Mouse (Mus musculus) adrenal gland, adult 18-20 months (tissue): ENCODE measurements around the gene Stim2. TPM values are rescaled to one million over a fixed set of nuclear protein-coding genes. Genes with fewer than 3 reads are reported as not detected.

Source experiments
- DNase-seq, 2 experiments: peaks; one replicate each; pipeline ENCODE4 v3.0.0; 2021 to 2022; ENCODE audit warnings: low spot score in 2 of 2
- total RNA-seq, 2 experiments: library from RNA; stranded (reverse); gene quantifications; 1 replicate in 1 of 2; 2 replicates in 1 of 2; pipeline ENCODE4 v1.2.3; 2021

Stim2 gene
- total RNA-seq, 2 experiments from 2014 or later, result 27.5 to 28.7 TPM

DNA sequence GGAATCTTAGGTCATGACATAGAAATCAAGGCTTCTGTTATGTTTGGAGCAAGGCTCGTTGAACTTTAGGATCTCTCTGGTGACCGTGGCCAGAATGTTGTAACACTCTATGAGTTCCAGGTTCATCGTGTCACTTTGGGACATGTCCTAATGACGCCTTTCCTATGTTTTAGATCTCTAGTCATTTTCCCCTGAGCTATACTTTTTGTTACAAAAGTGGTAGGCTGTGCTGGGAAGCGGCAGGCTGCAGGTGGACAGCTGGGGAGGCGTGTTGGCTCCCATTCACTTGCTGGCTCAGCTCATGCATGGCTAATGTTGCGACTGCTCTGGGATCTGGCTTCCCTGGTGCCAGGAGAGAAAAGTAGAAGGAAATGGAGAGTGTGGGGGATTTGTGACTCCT, 5.7 kb upstream of the Stim2 start:
- DNase-seq, result no peak

DNA sequence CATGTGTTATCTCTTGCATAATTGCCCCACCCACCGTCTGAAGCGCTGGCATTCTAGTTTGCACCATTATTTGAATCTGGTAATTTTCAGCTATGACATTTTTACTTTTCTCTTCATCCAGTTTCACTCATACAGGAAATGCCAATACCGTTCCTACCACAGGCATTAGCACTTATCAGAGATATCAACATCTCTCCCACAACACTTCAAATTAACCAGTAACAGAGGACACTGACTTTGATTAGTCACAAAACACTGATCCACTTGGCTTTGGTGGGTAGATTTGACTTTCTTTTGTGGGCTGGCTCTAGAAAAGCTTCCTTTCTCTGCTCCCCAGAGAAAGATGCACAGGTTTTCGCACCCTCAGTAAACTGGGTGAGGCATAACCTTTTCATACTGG, 3.7 kb upstream of the Stim2 start:
- no peak for DNase-seq

DNA sequence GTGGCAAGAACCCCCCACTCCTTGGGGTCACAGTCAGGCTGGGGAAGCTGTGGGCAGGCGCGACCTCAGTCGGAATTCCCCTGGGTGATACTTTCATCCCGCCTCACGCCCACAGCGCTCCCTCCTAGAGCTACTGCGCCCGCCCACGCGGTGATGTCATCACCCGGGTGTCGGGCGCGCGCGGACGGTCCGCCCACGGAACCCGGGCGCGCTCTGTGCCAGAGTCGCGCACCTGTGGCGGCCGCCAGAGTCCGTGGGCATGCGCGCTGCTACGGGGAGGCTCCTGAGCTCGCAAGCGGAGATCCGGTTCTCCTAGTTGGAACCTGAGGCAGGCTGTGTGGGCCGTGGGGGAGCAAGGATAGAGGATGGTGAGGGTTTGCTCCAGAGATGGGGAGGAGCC, 3.0 kb upstream of the Stim2 start:
- DNase-seq, result peak; percentile 78 to 85

DNA sequence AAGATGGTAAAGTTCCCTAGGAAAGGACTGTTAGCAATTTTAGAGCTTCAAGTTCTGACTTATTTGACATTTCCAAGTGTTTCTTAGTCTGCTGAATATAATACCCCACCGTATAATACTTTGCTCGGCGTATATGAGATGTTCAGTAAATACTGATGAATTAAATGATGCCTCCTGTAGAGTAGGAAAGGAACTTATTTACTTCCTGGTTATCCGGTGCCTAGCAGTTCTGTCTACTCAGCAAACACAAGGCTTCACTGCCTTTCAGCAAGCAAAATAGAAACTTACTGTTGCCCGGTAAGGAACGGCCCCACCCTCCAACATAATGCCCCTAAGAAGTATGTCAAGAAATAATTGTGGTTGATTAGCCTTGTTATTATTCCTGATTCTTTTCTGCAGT, 1.5 kb upstream of the Stim2 start:
- no peak for DNase-seq

DNA sequence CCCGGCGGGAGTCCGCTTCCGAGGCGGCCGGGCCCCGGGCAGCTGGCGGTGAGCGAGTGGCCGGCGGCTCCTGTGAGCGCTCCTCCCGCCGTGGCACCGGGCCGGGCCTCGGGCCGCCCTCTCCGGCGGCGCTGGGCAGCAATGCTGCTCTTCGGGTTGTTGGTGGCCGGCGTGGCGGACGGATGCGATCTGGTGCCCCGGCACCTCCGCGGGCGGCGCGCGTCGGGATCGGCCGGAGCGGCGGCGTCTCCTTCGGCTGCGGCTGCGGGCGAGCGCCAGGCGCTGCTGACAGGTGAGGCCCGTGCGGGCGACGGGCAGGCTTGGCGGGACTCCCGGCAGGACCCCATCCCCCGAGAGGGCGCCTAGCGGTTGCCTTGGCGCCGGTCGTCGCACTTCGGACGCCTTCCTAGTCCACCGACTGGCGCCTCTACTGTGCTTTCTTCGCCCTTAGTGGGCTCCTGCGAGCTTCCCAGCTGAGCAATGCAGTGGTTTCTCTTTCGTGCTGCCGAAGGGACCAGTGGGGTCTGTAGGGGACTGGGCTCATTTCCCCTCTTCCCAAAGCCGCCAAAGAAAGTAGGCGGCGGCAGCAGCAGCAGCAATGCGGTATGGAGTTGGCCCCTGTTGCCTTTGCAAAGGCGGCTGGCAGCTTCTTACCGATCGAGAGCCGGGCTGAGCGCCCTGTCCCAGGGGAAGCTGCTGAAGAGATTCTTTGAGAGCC, 603 bp downstream of the Stim2 start:
- peak; percentile 68 to 70 for DNase-seq

DNA sequence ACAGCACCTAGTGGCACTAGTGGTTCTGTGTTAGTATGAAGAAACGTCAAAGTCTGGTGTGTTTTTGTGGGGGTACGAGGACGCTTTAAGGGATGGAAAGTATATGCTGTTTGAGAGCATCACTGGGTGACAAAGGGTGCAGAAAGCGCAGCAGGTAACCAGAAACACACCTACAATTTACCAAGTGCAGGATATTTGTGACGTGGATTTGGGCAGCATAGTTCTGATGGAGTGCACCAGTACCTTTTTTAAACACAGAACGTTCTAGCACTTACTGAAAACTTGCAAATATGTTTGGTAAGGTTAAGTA, 1.1 kb downstream of the Stim2 start:
- no peak for DNase-seq

DNA sequence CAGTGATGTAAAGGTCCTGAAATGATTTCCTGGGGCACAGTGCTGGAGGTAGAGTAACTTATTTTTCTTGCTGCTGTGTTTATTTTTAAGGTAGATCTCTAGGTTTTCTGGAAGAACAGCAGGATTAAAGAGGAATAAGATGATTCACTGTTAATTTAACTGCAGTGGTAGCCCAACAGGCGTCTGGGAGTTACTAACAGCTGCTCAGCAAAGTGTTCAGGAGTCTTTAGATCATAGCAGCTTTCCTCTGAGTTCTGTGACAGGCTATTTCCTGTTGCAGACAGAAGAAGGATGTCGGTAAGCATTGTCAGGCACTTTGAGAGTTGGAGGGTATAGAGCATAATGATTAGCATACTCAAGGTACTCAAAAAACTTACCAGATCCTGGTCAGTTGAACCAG, 1.5 kb downstream of the Stim2 start:
- DNase-seq, result no peak

DNA sequence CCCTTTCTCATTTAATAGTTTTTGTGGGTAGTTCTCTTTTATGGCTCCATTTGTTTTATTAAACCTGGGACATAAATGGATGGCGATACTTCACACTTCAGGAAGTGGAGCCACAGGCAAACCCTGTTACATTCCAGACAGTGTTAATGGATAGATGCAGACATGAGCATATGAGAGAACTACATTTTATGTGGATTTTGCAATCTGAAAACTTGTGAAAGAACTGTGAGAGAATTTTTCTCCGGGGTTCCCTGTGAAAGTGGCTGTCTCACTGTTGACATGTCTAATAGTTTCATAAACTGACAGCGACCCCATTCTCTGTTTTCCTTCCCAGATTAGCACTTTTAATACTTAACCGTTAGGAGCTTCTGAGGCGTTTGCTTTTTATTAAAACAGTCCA, 2.7 kb downstream of the Stim2 start:
- DNase-seq, result no peak

DNA sequence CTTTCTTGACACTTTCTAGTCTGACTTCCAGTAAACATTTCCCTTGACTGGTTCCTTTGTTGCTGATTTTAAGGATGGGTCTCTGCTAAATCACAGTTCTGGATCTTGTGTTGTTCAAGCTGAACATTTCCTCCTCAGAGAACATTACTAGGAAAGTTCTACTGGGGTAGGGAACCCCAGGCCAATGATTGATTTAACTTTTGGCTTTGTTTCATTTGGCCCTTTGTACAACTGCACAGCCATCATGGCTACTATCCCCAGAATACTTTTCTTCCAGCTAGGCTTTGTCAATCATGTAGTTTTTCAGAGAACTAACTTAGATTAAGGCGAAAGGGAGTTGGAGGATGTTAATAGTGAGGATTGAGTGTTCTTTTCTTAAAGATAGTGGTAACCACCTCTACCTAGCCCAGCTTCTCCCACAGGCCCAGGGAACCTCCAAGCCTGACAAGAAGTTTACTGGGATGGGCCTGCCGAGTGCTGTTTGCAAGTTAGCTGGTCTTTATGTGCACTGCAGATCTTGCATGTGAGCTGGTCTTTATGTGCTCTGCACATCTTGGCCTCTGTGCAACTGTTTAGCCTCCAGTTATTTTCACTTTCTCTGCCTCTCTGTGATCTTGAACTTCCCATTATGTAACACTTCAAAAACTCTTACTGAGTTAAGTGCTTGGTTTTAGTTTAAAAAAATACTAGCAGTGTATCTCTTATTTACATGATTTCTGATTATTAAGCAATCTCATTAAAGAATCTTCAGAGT, 7.0 kb downstream of the Stim2 start:
- DNase-seq, result no peak

DNA sequence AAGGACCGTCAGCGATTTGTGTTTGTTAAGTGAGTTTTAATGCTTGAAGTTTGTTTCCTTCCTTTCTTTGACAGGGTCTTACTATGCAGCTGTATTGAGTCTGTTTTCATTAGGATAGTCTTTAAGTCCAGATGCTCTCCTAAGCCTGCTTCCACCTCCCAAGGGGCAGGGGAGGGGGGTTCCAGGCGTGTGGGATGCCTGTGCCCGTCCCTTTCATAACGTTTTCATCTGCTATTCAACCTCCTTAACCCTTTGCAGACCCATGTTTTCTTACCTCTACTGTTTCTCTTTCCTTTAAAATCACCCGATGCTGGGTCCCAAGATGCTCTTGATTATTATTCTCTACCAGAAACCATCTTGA, 7.5 kb downstream of the Stim2 start:
- no peak for DNase-seq

DNA sequence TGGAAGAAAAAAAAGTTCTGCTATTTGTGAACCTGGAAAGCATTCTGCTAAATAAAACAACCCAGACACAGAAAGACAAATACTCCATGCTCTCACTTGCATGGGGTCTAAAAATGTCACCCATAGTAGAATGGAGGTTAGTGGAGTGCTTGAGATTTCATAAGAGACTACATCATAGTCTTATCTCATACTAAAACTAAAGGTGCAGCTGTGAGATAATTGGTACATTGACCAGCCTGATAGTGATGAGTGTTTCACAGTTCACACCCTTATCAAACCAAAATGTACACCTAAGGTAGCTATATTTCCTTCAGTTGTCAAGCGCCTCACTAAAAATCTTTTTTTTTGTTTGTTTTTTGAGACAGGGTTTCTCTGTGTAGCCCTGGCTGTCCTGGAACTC, 8.5 kb downstream of the Stim2 start:
- no peak for DNase-seq

DNA sequence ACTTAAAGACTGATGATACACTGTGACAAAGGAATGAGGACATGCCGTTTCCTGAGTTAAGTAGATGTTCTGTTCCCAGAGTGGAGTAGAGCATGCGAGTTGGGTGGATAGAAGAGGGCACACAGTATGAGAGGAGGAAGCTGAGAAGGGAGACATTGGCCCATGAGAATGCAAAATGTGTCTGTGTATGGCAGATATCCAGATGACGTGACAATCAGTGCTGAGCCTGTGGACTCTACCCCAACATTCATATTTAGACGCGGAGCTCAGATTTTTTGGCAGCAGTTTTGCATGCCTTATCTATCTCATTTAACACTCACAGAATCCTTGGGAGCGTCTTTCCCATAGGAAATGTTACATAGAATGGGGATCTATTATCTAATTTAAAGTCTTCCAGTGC, 9.3 kb downstream of the Stim2 start:
- DNase-seq, result no peak

DNA sequence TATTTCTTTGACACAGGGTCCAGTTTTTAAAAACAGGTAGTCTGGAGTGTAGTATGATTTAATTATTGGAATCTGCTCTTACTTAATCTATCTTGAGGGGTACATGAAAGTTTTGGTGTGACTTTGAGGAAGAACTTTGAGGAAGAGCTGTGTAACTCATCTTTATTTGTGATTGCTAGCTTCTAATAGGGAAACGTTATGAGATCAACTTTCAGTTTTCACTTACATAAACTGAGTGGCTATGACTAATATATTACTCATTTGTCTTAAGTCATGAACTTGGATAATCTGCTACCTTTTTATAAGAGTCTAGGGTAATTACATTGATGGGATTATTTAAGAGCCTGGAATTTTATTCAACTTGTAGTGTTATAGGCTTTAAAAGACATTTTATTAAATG, 15.0 kb downstream of the Stim2 start:
- no peak for DNase-seq

DNA sequence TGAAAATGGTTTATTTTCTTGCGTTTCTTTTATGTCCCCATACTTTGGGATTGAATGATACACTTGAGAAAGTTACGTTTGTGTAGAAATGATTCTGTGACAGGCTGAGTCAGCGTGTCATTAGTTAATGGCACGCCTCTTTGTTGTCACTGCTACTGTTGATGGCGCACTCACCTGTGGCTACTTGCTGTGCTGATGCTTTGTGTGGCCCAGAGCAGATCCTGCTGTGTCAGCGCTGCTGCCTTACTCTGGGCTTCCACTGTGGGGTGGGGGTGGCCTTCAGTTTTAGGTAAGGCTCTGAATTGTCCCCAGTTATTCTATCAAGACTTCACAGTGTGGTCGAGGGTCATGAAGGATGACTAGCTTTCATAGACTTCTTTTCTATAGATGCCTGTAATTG, 18.8 kb downstream of the Stim2 start:
- no peak for DNase-seq

DNA sequence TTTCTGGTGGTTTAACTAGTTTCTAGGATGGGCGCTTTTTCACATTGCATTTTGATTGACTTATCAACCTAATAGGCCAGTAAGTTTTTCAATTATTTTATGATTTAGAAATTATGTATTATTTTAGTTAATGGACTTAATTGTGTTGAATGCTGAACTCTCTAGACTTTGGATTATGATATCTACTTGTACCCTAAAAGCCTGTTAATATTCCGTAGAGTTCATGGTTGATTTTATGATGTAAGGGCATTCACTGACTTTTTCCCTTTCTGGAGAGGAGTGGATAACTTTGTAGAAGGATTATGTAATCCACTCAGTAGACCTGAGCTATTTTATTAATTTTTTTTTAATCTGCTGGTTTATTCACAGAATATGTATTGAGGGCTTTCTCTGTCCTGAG, 20.6 kb downstream of the Stim2 start:
- no peak for DNase-seq

DNA sequence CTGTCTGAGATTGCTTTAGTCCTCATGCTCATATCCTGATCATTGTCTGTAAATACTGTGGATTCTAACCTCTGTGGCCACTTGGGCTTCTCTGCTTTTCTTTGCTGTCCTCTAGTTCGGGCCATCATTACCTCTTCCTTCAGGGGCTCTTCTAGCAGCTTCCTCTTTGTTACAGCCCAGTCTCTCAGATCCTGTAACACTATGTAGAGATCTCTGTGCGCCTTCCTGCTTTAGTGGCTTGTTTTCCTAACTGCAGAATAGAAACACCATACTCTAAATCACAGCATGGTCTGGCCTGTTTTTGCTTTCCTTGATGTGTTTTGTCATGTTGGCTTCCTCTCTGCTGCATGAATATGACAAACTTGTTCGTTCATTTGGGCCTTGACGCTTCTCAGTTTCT, 21.2 kb downstream of the Stim2 start:
- DNase-seq, result no peak

DNA sequence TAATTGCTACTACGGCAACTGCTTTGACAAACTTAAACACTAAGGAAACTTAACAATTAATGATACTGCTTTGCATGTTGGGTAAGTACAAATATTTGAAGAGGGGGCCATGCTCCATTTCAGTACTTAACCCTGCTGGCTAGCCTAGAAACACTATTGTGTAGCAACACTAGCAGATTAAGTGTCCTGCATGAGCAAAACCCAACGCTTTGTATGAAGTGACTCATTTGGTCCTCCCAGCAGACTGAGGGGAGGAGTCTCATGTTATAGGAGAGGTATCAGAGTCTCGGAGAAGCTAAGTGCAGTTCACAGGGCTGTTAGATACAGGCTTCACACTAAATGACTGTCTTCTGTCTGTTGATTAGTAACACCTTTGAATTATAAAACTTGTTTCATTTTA, 26.3 kb downstream of the Stim2 start:
- no peak for DNase-seq

DNA sequence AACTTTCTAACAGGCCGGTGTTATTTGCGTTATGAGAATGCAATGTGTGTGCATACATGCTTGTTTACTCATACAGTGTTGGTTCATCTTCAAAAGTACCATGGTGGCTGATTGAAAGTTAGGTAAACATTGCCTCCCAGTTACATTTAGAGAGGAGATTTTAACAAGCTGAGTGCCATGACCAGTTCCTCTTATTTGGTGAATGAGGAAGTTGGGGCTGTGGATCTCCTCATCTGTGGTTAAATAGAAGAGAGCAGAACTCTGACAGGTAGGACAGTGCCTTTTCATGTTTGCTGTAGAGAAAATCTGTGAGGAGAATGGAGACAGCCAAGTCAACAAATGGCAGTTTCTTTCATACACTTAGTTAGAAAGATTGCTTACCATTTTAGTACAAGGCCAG, 27.3 kb downstream of the Stim2 start:
- DNase-seq, result no peak

DNA sequence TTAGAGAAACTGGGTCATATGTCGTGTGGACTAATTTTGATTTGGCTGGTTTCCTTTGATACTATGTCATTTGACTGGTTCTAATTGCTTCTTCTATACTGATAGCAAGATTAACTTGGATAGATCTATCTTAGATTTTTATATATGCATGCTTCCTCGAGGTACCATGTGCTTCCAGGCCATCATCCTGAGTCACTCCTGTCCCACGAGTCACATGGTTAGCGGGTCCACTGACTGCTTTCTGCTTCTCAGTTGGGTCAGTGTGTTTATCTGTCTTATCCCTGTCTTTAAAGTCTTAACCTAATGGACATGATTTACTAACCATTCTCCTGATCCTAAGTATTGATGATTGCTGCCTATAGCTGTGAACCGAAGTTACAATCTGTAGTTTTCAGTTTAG, 34.9 kb downstream of the Stim2 start:
- no peak for DNase-seq

DNA sequence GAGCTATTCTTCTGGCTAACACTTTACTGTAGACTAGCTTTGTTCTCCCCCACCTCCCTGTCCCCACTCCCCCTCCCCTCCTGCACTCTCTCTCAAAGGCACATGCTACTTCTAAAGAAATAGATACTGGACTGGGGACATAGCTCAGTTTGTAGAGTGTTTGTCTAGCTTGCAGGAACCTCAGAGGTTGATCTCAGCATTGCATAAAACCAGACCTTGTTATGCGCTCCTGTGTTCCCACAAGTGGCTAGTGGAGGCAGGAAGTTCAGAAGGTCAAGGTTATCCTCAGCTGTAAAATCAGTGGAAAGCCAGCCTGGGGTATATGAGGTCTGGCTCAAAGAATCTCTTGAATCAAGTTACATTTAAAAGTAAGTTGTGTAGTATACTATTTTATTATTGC, 36.4 kb downstream of the Stim2 start:
- no peak for DNase-seq

DNA sequence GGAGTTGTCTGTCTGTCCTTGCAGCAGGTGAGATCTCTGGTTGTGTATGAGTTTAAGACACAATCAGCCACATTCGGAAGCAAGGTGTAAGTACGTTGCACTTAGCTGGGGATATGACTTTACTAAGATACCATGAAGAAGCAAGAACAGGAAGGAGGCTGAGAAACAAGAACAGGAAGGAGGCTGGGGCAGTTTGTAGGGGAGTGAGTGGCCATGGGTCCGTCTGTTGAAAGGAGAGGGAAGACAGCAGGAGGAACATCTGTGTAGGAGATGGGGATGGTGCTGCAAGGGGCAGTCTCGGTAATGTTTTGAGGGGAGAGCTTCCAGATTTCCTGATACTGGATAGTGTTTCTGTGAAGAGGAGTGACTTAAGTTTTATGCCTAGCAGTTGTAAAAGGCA, 40.3 kb downstream of the Stim2 start:
- DNase-seq, result no peak

DNA sequence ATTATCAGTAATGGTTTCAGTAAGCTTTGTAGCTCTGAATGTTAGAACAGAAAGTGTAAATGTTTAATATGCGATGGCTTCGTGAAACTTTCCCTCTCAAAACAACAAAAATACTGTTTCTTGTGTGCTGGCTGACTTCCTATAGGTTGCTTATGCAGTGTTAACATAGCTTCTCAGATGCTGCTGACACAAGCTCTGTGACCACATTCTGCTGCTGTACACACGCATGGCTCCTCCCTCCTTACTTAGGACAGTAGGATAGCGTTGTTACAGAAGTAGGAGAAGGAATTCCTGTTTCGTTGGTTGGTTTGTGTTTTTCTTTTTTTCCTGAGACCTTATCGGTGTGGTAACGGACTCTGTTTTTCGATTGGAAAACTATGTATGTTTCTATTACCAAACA, 42.2 kb downstream of the Stim2 start:
- DNase-seq, result no peak

DNA sequence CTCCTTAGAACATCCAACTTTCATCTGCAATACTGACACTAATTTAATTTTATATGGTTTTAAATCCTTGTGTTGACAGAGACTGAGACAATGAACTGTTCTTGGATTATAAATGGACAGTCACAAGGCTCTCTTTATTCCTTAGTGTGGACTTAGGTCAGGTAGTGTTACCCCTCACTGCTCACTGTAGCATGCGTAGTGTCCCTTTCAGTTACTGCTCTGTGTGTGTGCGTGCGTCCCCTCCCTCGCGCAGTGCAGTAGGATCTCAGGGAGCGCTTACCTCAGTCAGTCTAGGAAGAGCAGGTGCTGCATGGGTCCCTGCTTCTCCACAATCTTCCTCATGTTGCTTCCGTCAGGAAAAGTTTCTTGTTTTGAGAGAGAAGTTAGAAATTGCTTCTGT, 43.7 kb downstream of the Stim2 start:
- DNase-seq, result no peak
